Mouse (Mus musculus): ENCODE measurements around the gene Atp2b4.

GRCm38 (mm10) chr1:133754317-133754868 is 46.4 kb downstream of the Atp2b4 start:
- TF ChIP-seq CTCF (IDR thresholded peaks at IDR 0.05; ENCODE audit: borderline replicate concordance, insufficient read depth, low read length) (no peak), POLR2A (IDR thresholded peaks at IDR 0.05; ENCODE audit: low read depth, low read length) (no peak)
